Mouse (Mus musculus) stomach, postnatal 0 days (tissue): ENCODE data around the gene Dkk3.
"Not testable (repeated sequence)": the region's sequence is repeated elsewhere in the genome, so short reads cannot be mapped to it uniquely, and the experiment has no call there.

Experiments
- CTCF ChIP-seq: IDR thresholded peaks from 2 replicates; pipeline ENCODE4 v1.5.1; 2016; ENCODE audit warnings: antibody characterized with exemption, low read depth, mild to moderate bottlenecking, moderate library complexity
- EP300 ChIP-seq: optimal IDR thresholded peaks from 2 replicates; pipeline ENCODE3; 2016; ENCODE audit warnings: antibody characterized with exemption

- TF ChIP-seq CTCF, EP300: not testable (repeated sequence)
Observed at GRCm38 (mm10) chr7:112165032-112165431, 6.2 kb upstream of the Dkk3 start.
